Mouse (Mus musculus) testis, adult 2 months (tissue): ENCODE results near the gene Apoc4. TPM values are rescaled to one million over a fixed set of nuclear protein-coding genes. Genes with fewer than 3 reads are reported as not detected.

Experiments
- H3K27ac ChIP-seq: fragments of 200-500 bp; 2 replicates; pipeline ENCODE4 v1.5.1; 2012; ENCODE audit warnings: low read depth, low read length; ENCODE audit not compliant: control insufficient read depth, insufficient read depth
- H3K27me3 ChIP-seq: fragments of 200-500 bp; 2 replicates; pipeline ENCODE4 v1.6.1; 2012; ENCODE audit warnings: mild to moderate bottlenecking, low read length, moderate library complexity; ENCODE audit not compliant: control insufficient read depth, insufficient read depth
- H3K36me3 ChIP-seq: fragments of 200-500 bp; 2 replicates; pipeline ENCODE4 v1.6.1; 2012; ENCODE audit warnings: mild to moderate bottlenecking, low read length; ENCODE audit not compliant: control insufficient read depth, insufficient read depth
- H3K4me1 ChIP-seq: fragments of 200-500 bp; 2 replicates; pipeline ENCODE4 v1.6.1; 2012; ENCODE audit warnings: low read length; ENCODE audit not compliant: control insufficient read depth, insufficient read depth
- H3K4me3 ChIP-seq: fragments of 200-500 bp; 2 replicates; pipeline ENCODE4 v1.5.1; 2012; ENCODE audit warnings: low read depth, mild to moderate bottlenecking, low read length, moderate library complexity, mixed read lengths; ENCODE audit not compliant: control insufficient read depth
- CTCF ChIP-seq: fragments of 200-500 bp; IDR thresholded peaks from 2 replicates; pipeline ENCODE4 v1.5.1; 2012; ENCODE audit warnings: low read depth, mild to moderate bottlenecking, inconsistent platforms, low read length, moderate library complexity; ENCODE audit not compliant: control insufficient read depth, insufficient read depth, insufficient replicate concordance
- POLR2A ChIP-seq: fragments of 200-500 bp; IDR thresholded peaks from 2 replicates; pipeline ENCODE4 v1.6.1; 2012; ENCODE audit warnings: low read depth, mild to moderate bottlenecking, inconsistent platforms, low read length, moderate library complexity; ENCODE audit not compliant: control insufficient read depth
- polyA plus RNA-seq: library from polyadenylated mRNA; depleted of rRNA; stranded (reverse); fragments of >200 nt; gene quantifications from 2 replicates; pipeline ENCODE4 v1.2.3, GENCODE M21; 2012; rRNA removed

Gene Apoc4
- polyA plus RNA-seq, 1 experiment, result not detected

- Histone ChIP-seq H3K4me3 (no peak overlapping the region), H3K4me1 (peaks cover 5% of the 10 kb centered on the region), H3K27ac (no peak overlapping the region), H3K36me3 (no peaks in the 10 kb centered on the region; the same call in none of the 2 replicates), H3K27me3 (no peaks in the 10 kb centered on the region)
- TF ChIP-seq CTCF (no peak), POLR2A (no peak)
Measured at GRCm38 (mm10) chr7:19633855-19634254, 47.4 kb downstream of the Apoc4 start.

DNA sequence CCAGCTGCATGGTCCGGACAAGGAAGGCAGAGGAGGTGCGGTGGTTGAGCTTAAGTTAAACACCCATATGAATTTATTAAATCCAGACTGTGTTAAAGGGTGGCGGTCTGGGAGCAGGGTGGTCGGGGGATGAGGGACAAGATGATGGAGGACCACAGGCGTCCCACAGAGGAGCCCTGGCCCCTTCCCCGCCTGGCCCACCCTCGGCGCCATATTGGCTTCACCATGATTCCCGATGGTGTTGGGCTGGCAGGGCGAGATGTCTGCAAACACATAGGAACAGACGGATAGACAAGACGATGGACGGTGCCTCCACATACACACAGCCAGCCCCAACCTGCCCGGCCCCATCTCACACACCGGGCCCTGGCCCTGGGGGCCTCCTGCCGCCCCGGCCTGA lies 48.1 kb downstream of the Apoc4 start:
- no peak for TF ChIP-seq POLR2A
- no peak for TF ChIP-seq CTCF
- Histone ChIP-seq H3K27ac (no peak overlapping the region), H3K4me1 (peaks cover 7% of the 10 kb centered on the region), H3K4me3 (no peak overlapping the region), H3K27me3 (no peaks in the 10 kb centered on the region), H3K36me3 (no peaks in the 10 kb centered on the region; the same call in none of the 2 replicates)

GRCm38 (mm10) chr7:19632720-19633119 lies 48.6 kb downstream of the Apoc4 start:
- TF ChIP-seq CTCF (no peak), POLR2A (no peak)
- no peaks in the 10 kb centered on the region for H3K27me3 ChIP-seq
- no peak overlapping the region for H3K27ac ChIP-seq
- H3K4me3 ChIP-seq, result no peak overlapping the region
- no peaks in the 10 kb centered on the region; the same call in none of the 2 replicates for H3K36me3 ChIP-seq
- H3K4me1 ChIP-seq, result peaks cover 12% of the 10 kb centered on the region

DNA sequence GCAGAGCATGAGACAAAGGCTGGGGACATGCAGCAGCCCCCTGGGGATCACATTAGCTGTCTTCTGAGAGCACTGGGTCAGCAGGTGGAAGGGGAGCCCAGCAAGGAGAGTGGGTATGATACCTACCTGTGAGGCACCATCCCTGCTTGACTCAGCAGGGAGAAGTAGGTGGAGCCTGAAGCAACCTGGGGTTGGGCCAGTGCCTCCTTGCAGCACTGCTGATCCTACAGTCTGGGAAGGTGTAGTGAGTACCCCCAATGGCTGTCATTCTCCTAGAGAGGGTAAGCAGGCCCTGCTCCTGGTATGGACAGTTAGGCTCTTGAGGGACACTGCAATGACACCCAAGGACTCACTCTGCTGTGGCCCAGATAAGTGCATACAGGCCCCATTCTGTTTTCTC lies 49.0 kb downstream of the Apoc4 start:
- Histone ChIP-seq H3K4me1 (peaks cover 14% of the 10 kb centered on the region), H3K4me3 (no peak overlapping the region), H3K36me3 (no peaks in the 10 kb centered on the region; the same call in none of the 2 replicates), H3K27me3 (no peaks in the 10 kb centered on the region), H3K27ac (no peak overlapping the region)
- no peak for TF ChIP-seq POLR2A
- no peak for TF ChIP-seq CTCF

DNA sequence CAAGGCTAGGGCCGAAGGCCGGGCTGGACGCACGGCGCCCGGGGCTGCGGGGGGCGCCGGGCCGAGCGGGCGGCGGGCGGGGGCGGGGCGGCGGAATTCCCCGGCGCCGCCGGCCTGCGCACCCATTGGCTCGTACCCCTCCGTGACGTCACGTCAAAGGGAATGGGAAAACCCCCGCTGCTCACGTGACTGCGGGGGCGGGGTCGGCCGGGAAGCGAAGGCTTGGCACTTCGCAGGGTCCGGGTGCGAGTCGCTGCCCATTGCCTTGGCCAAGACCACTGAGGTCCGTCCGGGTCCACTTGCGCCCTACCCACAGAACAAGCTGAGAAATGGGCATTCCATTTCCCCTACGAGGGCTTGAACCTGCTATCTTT lies 51.9 kb downstream of the Apoc4 start, which contains the start of gene Relb:
Gene Relb, minus strand, starts transcription at position 78 of the 374 bp plus-strand sequence.
- no peaks in the 10 kb centered on the region for H3K27me3 ChIP-seq
- peak within 1 kb of the TSS; percentile 65 for H3K27ac ChIP-seq
- no peaks in the 10 kb centered on the region for H3K36me3 ChIP-seq
- TF ChIP-seq POLR2A (no peak), CTCF (no peak)
- H3K4me1 ChIP-seq, result peaks cover 14% of the 10 kb centered on the region
- peak within 1 kb of the TSS; percentile 82 for H3K4me3 ChIP-seq

- TF ChIP-seq POLR2A, result peak; percentile 66
- no peak for TF ChIP-seq CTCF
- H3K36me3 ChIP-seq, result no peaks in the 10 kb centered on the region
- peak overlapping the region; percentile 82 for H3K4me3 ChIP-seq
- peak overlapping the region; percentile 65 for H3K27ac ChIP-seq
- peaks cover 14% of the 10 kb centered on the region for H3K4me1 ChIP-seq
- no peaks in the 10 kb centered on the region for H3K27me3 ChIP-seq
Measured at GRCm38 (mm10) chr7:19628536-19629360, 52.5 kb downstream of the Apoc4 start.

DNA sequence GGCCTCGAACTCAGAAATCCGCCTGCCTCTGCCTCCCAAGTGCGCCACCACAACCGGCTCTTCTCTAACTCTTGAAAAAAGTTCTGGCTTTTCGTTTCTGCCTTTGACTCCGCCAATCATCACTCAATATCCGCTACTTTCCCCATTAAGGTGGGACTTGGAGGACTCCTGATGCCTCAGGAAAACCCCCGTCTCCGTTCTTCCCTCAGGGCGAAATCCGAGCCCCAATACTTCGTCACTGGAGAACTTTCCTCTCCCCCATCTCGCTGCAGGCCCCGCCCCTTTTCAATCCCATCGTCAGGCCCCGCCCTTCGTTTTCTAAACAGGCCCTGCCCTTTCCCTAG lies 53.1 kb downstream of the Apoc4 start:
- Histone ChIP-seq H3K27ac (peak overlapping the region; percentile 34; the same call in 1 of the 2 replicates), H3K4me1 (peaks cover 14% of the 10 kb centered on the region), H3K27me3 (no peaks in the 10 kb centered on the region), H3K36me3 (no peaks in the 10 kb centered on the region), H3K4me3 (peak overlapping the region; percentile 76)
- TF ChIP-seq CTCF (no peak), POLR2A (no peak)

Other genes starting within 250 kb of the Apoc4 start
- gene Mark4, start 222.7 kb downstream of the Apoc4 start, polyA plus RNA-seq, result 13.2 and 14.1 TPM in 2 replicates
- 26.1 and 27.2 TPM in 2 replicates for gene Exoc3l2, start 218.1 kb downstream of the Apoc4 start, polyA plus RNA-seq
- gene Bloc1s3, start 173.1 kb downstream of the Apoc4 start, polyA plus RNA-seq, result 3.0 and 3.7 TPM in 2 replicates
- gene Trappc6a, start 173.1 kb downstream of the Apoc4 start, polyA plus RNA-seq, result 61.1 and 62.1 TPM in 2 replicates
- gene Nkpd1, start 163.6 kb downstream of the Apoc4 start, polyA plus RNA-seq, result 5.6 and 6.9 TPM in 2 replicates
- gene Ppp1r37, start 118.4 kb downstream of the Apoc4 start, polyA plus RNA-seq, result 37.3 and 48.4 TPM in 2 replicates
- gene Zfp296, start 104.2 kb downstream of the Apoc4 start, polyA plus RNA-seq, result 7.0 and 10.5 TPM in 2 replicates
- gene Gemin7, start 103.9 kb downstream of the Apoc4 start, polyA plus RNA-seq, result 64.1 and 68.2 TPM in 2 replicates
- gene Clasrp, start 77.0 kb downstream of the Apoc4 start, polyA plus RNA-seq, result 93.7 and 99.3 TPM in 2 replicates
- 4.1 and 5.1 TPM in 2 replicates for gene Relb, start 52.0 kb downstream of the Apoc4 start, polyA plus RNA-seq
- 81.1 and 85.6 TPM in 2 replicates for gene Clptm1, start 16.4 kb downstream of the Apoc4 start, polyA plus RNA-seq
- 0.38 and 0.47 TPM in 2 replicates for gene Apoc2, start 3.5 kb downstream of the Apoc4 start, polyA plus RNA-seq
- gene Gm44805, start 56 bp downstream of the Apoc4 start, polyA plus RNA-seq, result not detected in 2 replicates
- 17.3 and 21.1 TPM in 2 replicates for gene Apoc1, start 11.2 kb upstream of the Apoc4 start, polyA plus RNA-seq
- gene Apoe, start 17.7 kb upstream of the Apoc4 start, polyA plus RNA-seq, result 122 and 180 TPM in 2 replicates
- 36.8 and 38.3 TPM in 2 replicates for gene Tomm40, start 34.0 kb upstream of the Apoc4 start, polyA plus RNA-seq
- gene Nectin2, start 69.0 kb upstream of the Apoc4 start, polyA plus RNA-seq, result 69.1 and 71.8 TPM in 2 replicates
- gene Bcam, start 89.5 kb upstream of the Apoc4 start, polyA plus RNA-seq, result 4.5 and 7.5 TPM in 2 replicates
- gene Cblc, start 115.3 kb upstream of the Apoc4 start, polyA plus RNA-seq, result 0.82 TPM in 1 of 2 replicates, not detected in the other
- gene Bcl3, start 141.3 kb upstream of the Apoc4 start, polyA plus RNA-seq, result 4.4 and 5.9 TPM in 2 replicates
- gene Gm19345, start 170.5 kb upstream of the Apoc4 start, polyA plus RNA-seq, result 0.21 and 0.42 TPM in 2 replicates
- gene Ceacam16, start 179.8 kb upstream of the Apoc4 start, polyA plus RNA-seq, result 0.32 and 0.37 TPM in 2 replicates
- not detected in 2 replicates for gene Ceacam19, start 206.5 kb upstream of the Apoc4 start, polyA plus RNA-seq
- 5.5 and 6.1 TPM in 2 replicates for gene Pvr, start 239.7 kb upstream of the Apoc4 start, polyA plus RNA-seq